Mouse (Mus musculus): ENCODE measurements around the gene Rundc3a.
A peak's percentile ranks its signal among the peaks of the same experiment; 100 is the strongest.

The Rundc3a gene

GRCm38 (mm10) chr11:102392441-102393237, 564 bp upstream of the Rundc3a start:
- no peak for DNase-seq (ENCODE audit: low read depth, low spot score)

GRCm38 (mm10) chr11:102393719-102394420, 667 bp downstream of the Rundc3a start:
- no peak for DNase-seq (ENCODE audit: low read depth, low spot score)

GRCm38 (mm10) chr11:102394421-102395124, 1.4 kb downstream of the Rundc3a start:
- DNase-seq (ENCODE audit: low read depth, low spot score): no peak

GRCm38 (mm10) chr11:102395250-102395649, 2.0 kb downstream of the Rundc3a start:
- DNase-seq (ENCODE audit: low read depth, low spot score): peak; percentile 61

- DNase-seq (ENCODE audit: low read depth, low spot score): no peak
Observed at GRCm38 (mm10) chr11:102396263-102396662, 3.1 kb downstream of the Rundc3a start.

- no peak for DNase-seq (ENCODE audit: low read depth, low spot score)
Observed at GRCm38 (mm10) chr11:102396671-102397141, 3.5 kb downstream of the Rundc3a start.

- no peak for DNase-seq (ENCODE audit: low read depth, low spot score)
Observed at GRCm38 (mm10) chr11:102398007-102398825, 5.0 kb downstream of the Rundc3a start.

- no peak for DNase-seq (ENCODE audit: low read depth, low spot score)
Observed at GRCm38 (mm10) chr11:102399107-102399506, 5.9 kb downstream of the Rundc3a start.

GRCm38 (mm10) chr11:102399610-102400072, 6.4 kb downstream of the Rundc3a start:
- no peak for DNase-seq (ENCODE audit: low read depth, low spot score)

- DNase-seq (ENCODE audit: low read depth, low spot score): no peak
Observed at GRCm38 (mm10) chr11:102400513-102401084, 7.4 kb downstream of the Rundc3a start.

GRCm38 (mm10) chr11:102401898-102402500, 8.8 kb downstream of the Rundc3a start:
- no peak for DNase-seq (ENCODE audit: low read depth, low spot score)

GRCm38 (mm10) chr11:102403657-102404056, 10.5 kb downstream of the Rundc3a start:
- no peak for DNase-seq (ENCODE audit: low read depth, low spot score)

- no peak for DNase-seq (ENCODE audit: low read depth, low spot score)
Observed at GRCm38 (mm10) chr11:102404161-102405010, 11.2 kb downstream of the Rundc3a start.

- DNase-seq (ENCODE audit: low read depth, low spot score): no peak
Observed at GRCm38 (mm10) chr11:102405544-102406285, 12.5 kb downstream of the Rundc3a start.

- DNase-seq (ENCODE audit: low read depth, low spot score): no peak
Observed at GRCm38 (mm10) chr11:102406401-102406800, 13.2 kb downstream of the Rundc3a start.

GRCm38 (mm10) chr11:102406900-102407833, 14.0 kb downstream of the Rundc3a start:
- peak; percentile 94 for DNase-seq (ENCODE audit: low read depth, low spot score)

GRCm38 (mm10) chr11:102407834-102408215, 14.6 kb downstream of the Rundc3a start, which contains the start of gene Slc25a39:
Slc25a39 (minus strand) TSS chr11:102407946.
- DNase-seq (ENCODE audit: low read depth, low spot score): no peak
